Mouse (Mus musculus): Measurements from ENCODE around the gene Smarcd1. TPM values are rescaled to one million over a fixed set of nuclear protein-coding genes. Genes with fewer than 3 reads are reported as not detected.
A peak's percentile ranks its signal among the peaks of the same experiment; 100 is the strongest.

Smarcd1 gene
- polyA plus RNA-seq, 1 experiment, result 28.6 TPM

DNA sequence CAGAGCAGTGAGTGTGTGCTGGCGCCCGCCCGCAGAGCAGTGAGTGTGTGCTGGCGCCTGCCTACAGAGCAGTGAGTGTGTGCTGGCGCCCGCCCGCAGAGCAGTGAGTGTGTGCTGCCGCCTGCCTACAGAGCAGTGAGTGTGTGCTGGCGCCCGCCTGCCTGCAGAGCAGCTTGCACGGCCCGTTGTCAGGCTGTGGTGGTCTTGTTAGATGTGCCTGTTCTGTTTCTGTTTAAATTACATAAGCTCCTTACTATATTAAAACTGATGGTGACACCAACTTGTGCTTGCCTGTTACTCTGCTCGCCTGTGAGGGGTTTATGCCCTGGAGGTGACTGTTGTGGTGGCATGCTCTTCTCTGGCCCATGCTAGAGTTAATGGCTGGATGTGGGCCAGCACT, 6.2 kb downstream of the Smarcd1 start:
- Histone ChIP-seq H3ac (ENCODE audit: control insufficient read depth, insufficient read length, low read depth) (no peak overlapping the region), H3K4me3 (ENCODE audit: insufficient read depth, poor library complexity, severe bottlenecking) (no peak overlapping the region), H3K79me2 (ENCODE audit: control insufficient read depth, insufficient read depth) (peaks cover 13% of the 10 kb centered on the region), H3K27me3 (ENCODE audit: control insufficient read depth, insufficient read depth, insufficient read length) (no peaks in the 10 kb centered on the region), H3K36me3 (ENCODE audit: control insufficient read depth, insufficient read depth) (peaks cover 95% of the 10 kb centered on the region), H3K79me3 (ENCODE audit: low read depth) (peaks cover 5% of the 10 kb centered on the region)
- no peak for TF ChIP-seq USF1 (IDR thresholded peaks at IDR 0.05; ENCODE audit: low read depth)
- no peak for TF ChIP-seq FOSL1 (IDR thresholded peaks at IDR 0.05; ENCODE audit: insufficient read depth, low read length, poor library complexity, severe bottlenecking)
- TF ChIP-seq CEBPB (IDR thresholded peaks at IDR 0.05; ENCODE audit: low read depth), result no peak

DNA sequence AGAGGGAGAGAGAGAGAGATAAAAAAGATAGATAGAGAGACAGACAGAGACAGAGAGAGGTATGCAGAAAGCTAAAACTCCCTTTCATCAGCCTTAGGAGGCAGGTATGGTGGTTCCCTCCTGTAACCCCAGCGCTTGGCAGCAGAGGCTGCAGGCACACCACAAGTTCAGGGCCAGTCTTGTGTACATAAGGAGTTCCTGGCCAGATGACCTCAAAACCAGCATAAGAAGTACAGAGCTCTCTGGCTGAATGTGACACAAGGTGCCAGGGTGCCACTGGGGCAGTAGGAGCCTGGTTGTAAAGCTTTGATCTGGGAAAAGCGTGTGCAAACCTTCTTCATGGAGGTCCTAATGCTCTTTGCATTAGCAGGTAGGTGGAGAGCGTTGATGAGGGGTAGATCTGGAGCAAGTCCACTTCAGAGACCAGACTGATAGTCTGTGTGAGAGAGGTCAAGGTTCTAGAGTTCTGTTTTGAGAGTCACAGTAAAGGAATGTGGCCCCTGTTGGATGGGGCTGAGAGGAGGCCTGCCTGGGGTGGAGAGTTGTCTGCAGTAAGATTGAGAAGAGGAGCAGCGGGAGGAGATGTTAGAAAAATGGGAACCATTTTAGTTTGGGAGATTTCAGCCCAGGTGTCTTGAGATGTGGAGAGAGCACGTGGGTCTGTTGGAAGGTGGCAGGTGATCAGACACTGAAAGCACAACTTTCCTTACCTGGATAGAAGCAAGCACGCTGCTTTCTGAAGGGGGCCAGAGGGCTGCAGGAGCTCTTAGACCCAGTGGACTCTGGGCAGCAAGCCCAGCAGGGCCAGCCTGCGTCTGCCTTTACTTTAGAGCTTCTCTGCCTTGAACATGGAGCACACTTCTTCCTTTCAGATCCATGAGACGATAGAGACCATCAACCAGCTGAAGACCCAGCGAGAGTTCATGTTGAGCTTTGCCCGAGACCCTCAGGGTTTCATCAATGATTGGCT, 8.6 kb downstream of the Smarcd1 start:
- no peaks in the 10 kb centered on the region for H3K79me3 ChIP-seq (ENCODE audit: low read depth)
- no peak overlapping the region for H3K4me3 ChIP-seq (ENCODE audit: insufficient read depth, poor library complexity, severe bottlenecking)
- H3K27me3 ChIP-seq (ENCODE audit: control insufficient read depth, insufficient read depth, insufficient read length), result no peaks in the 10 kb centered on the region
- H3K36me3 ChIP-seq (ENCODE audit: control insufficient read depth, insufficient read depth), result peaks cover 97% of the 10 kb centered on the region
- no peak overlapping the region for H3ac ChIP-seq (ENCODE audit: control insufficient read depth, insufficient read length, low read depth)
- no peaks in the 10 kb centered on the region for H3K79me2 ChIP-seq (ENCODE audit: control insufficient read depth, insufficient read depth)
- TF ChIP-seq MYOD1 (IDR thresholded peaks at IDR 0.05; ENCODE audit: control insufficient read depth, insufficient read length, low read depth) (no peak), USF1 (IDR thresholded peaks at IDR 0.05; ENCODE audit: low read depth) (no peak), FOSL1 (IDR thresholded peaks at IDR 0.05; ENCODE audit: insufficient read depth, low read length, poor library complexity, severe bottlenecking) (no peak), CTCF (IDR thresholded peaks at IDR 0.05; ENCODE audit: control insufficient read depth, insufficient read depth, insufficient read length) (no peak), MAX (IDR thresholded peaks at IDR 0.05) (no peak), CEBPB (IDR thresholded peaks at IDR 0.05; ENCODE audit: low read depth) (no peak), MYOG (IDR thresholded peaks at IDR 0.05; ENCODE audit: control insufficient read depth, extremely low read depth, insufficient read length) (no peak)

DNA sequence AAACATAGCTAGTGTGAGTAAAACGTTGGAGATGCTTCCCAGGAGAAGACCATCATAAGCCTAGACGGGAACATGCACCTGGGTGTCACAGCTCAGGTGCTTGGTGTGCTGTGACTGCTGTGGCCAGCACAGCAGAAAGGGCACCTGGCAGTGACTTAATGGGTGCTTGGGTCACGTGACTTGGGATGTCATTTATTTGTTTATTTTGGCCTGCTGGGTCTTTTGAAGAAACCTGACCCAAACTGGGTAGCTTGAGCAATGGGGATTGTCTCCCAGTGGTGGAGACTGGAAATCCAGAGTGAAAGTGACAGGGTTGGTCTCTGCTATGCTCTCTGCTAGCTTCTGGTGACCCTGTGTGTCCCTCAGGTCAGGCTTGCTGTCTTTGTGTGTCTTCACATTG, 9.6 kb downstream of the Smarcd1 start:
- H3K79me2 ChIP-seq (ENCODE audit: control insufficient read depth, insufficient read depth), result no peaks in the 10 kb centered on the region
- TF ChIP-seq USF1 (IDR thresholded peaks at IDR 0.05; ENCODE audit: low read depth), result peak; percentile 10
- no peak for TF ChIP-seq CEBPB (IDR thresholded peaks at IDR 0.05; ENCODE audit: low read depth)
- no peaks in the 10 kb centered on the region for H3K27me3 ChIP-seq (ENCODE audit: control insufficient read depth, insufficient read depth, insufficient read length)
- H3K4me3 ChIP-seq (ENCODE audit: insufficient read depth, poor library complexity, severe bottlenecking), result no peak overlapping the region
- H3ac ChIP-seq (ENCODE audit: control insufficient read depth, insufficient read length, low read depth), result no peak overlapping the region
- H3K36me3 ChIP-seq (ENCODE audit: control insufficient read depth, insufficient read depth), result peaks cover 88% of the 10 kb centered on the region
- H3K79me3 ChIP-seq (ENCODE audit: low read depth), result no peaks in the 10 kb centered on the region

DNA sequence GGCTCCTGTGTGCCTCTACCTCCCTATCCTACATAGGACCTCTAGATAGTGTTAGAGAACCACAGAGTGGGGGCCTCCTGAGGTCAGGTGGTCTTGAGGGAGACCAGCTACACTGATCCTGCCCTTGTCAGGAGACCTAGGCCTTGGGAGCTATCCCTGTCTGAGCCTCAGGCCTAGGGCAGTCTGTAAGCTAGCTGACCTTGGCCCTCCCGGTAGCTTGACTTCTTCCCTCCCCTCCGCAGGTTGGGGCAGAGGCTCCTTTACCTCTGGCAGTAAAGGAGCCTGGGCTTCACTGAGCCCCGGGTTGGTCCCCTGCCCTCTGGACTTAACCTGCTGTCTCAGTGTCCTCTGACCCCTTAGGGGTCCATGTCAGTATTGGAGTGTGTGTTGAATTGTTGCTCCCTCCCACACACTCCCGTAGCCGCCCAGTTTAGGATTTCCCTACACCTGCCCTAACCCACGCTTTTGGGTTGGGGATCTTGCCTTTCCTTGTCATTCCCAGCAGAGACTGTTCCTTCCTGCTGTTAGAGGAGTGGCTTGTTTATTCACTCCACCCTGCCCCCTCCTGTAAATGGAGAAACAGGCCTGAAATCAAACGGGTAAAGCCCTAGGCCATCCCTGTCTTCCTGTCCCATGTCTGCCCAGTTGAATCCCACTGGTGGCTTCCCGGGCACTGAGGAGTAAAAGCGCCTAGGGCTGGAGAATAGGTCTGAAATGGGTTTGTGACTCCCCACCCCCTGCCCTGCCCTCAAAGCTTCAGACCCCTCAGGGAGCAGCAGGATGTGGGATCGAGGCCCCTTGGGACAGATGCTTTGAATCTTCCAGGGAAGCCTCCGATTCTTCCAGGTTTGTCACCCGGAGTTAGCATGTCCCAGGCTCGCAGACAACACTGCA, 11.0 kb downstream of the Smarcd1 start:
- Histone ChIP-seq H3K36me3 (ENCODE audit: control insufficient read depth, insufficient read depth) (peaks cover 74% of the 10 kb centered on the region), H3K79me3 (ENCODE audit: low read depth) (no peaks in the 10 kb centered on the region), H3ac (ENCODE audit: control insufficient read depth, insufficient read length, low read depth) (no peak overlapping the region), H3K4me3 (ENCODE audit: insufficient read depth, poor library complexity, severe bottlenecking) (no peak overlapping the region), H3K79me2 (ENCODE audit: control insufficient read depth, insufficient read depth) (no peaks in the 10 kb centered on the region), H3K27me3 (ENCODE audit: control insufficient read depth, insufficient read depth, insufficient read length) (no peaks in the 10 kb centered on the region)
- TF ChIP-seq USF1 (IDR thresholded peaks at IDR 0.05; ENCODE audit: low read depth), result no peak
- TF ChIP-seq MYOG (IDR thresholded peaks at IDR 0.05; ENCODE audit: control insufficient read depth, extremely low read depth, insufficient read length), result no peak
- no peak for TF ChIP-seq CEBPB (IDR thresholded peaks at IDR 0.05; ENCODE audit: low read depth)
- TF ChIP-seq FOSL1 (IDR thresholded peaks at IDR 0.05; ENCODE audit: insufficient read depth, low read length, poor library complexity, severe bottlenecking), result no peak
- TF ChIP-seq MAX (IDR thresholded peaks at IDR 0.05), result no peak
- TF ChIP-seq MYOD1 (IDR thresholded peaks at IDR 0.05; ENCODE audit: control insufficient read depth, insufficient read length, low read depth), result no peak
- TF ChIP-seq CTCF (IDR thresholded peaks at IDR 0.05; ENCODE audit: control insufficient read depth, insufficient read depth, insufficient read length), result no peak

DNA sequence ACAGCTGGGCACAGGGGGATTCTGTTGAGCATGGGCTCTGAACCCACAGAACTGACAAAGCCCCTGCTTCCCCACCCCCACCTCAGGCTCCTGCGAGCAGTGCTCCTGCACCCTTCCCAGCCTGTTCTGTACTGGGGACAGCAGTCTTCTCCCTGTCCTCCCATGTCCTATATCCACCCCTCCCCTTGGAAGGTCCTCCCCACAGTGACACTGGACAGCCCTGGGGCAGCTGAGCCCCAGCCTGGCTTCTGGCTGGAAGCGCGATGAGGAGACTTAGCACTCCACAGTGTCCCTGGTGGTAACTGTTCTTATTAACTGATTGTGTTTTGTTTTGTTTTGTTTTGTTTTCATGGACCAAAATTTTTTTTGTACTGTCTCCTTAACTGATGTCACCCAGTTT, 11.6 kb downstream of the Smarcd1 start:
- H3K36me3 ChIP-seq (ENCODE audit: control insufficient read depth, insufficient read depth), result peaks cover 68% of the 10 kb centered on the region

More for the DNA sequence above, 11.6 kb downstream of the Smarcd1 start:
- no peaks in the 10 kb centered on the region for H3K79me3 ChIP-seq (ENCODE audit: low read depth)
- no peak overlapping the region for H3ac ChIP-seq (ENCODE audit: control insufficient read depth, insufficient read length, low read depth)
- no peaks in the 10 kb centered on the region for H3K79me2 ChIP-seq (ENCODE audit: control insufficient read depth, insufficient read depth)
- H3K27me3 ChIP-seq (ENCODE audit: control insufficient read depth, insufficient read depth, insufficient read length), result no peaks in the 10 kb centered on the region
- H3K4me3 ChIP-seq (ENCODE audit: insufficient read depth, poor library complexity, severe bottlenecking), result no peak overlapping the region
- TF ChIP-seq MYOG (IDR thresholded peaks at IDR 0.05; ENCODE audit: control insufficient read depth, extremely low read depth, insufficient read length) (no peak), FOSL1 (IDR thresholded peaks at IDR 0.05; ENCODE audit: insufficient read depth, low read length, poor library complexity, severe bottlenecking) (no peak), CTCF (IDR thresholded peaks at IDR 0.05; ENCODE audit: control insufficient read depth, insufficient read depth, insufficient read length) (no peak), USF1 (IDR thresholded peaks at IDR 0.05; ENCODE audit: low read depth) (no peak), CEBPB (IDR thresholded peaks at IDR 0.05; ENCODE audit: low read depth) (no peak), MAX (IDR thresholded peaks at IDR 0.05) (no peak), MYOD1 (IDR thresholded peaks at IDR 0.05; ENCODE audit: control insufficient read depth, insufficient read length, low read depth) (no peak)
